Mouse (Mus musculus) adrenal gland, postnatal 14 days (tissue): ENCODE measurements around the gene Gm28171. TPM values are rescaled to one million over a fixed set of nuclear protein-coding genes. Genes with fewer than 3 reads are reported as not detected.
"Not testable (repeated sequence)": the region's sequence is repeated elsewhere in the genome, so short reads cannot be mapped to it uniquely, and the experiment has no call there.

Experiments
- DNase-seq: peaks from one replicate; pipeline ENCODE4 v3.0.0; 2021; ENCODE audit warnings: mixed read lengths
- long read RNA-seq, 2 experiments: library from polyadenylated mRNA; stranded (forward); transcript quantifications; one replicate each; pipeline ENCODE4 v2.0.0; 2021
- total RNA-seq: library from RNA; stranded (reverse); gene quantifications from 2 replicates; pipeline ENCODE4 v1.2.3, GENCODE M21; 2021

The Gm28171 gene
- total RNA-seq, result not detected in 2 replicates
- long read RNA-seq, experiment 1, result 0 reads
- long read RNA-seq, experiment 2, result 0 reads

- not testable (repeated sequence) for DNase-seq
Observed at GRCm38 (mm10) chrY:5793095-5793494, at the start of gene Gm28171. TSS of gene Gm28171 (plus strand) at chrY:5793395.

Other genes with a start within 250 kb of the Gm28171 start
- not detected in 2 replicates for gene Gm21854, start 136.4 kb upstream of the Gm28171 start, total RNA-seq
- gene Gm20914, start 67.4 kb upstream of the Gm28171 start, total RNA-seq, result not detected in 2 replicates
- gene Gm21778, start 149.1 kb downstream of the Gm28171 start, total RNA-seq, result not detected in 2 replicates